Mouse (Mus musculus) T-cell, adult 2 months (primary cell): ENCODE data around the gene Slc35c2.

Experiments used
- DNase-seq: peaks from one replicate; pipeline ENCODE4 v3.0.0; 2022; ENCODE audit warnings: low spot score

Slc35c2 gene

GRCm38 (mm10) chr2:165312381-165312780 is 24.7 kb upstream of the Slc35c2 start:
- no peak for DNase-seq

GRCm38 (mm10) chr2:165311577-165311976 is 23.9 kb upstream of the Slc35c2 start:
- DNase-seq: no peak

GRCm38 (mm10) chr2:165310818-165311425 is 23.3 kb upstream of the Slc35c2 start:
- no peak for DNase-seq

GRCm38 (mm10) chr2:165307801-165308200 is 20.1 kb upstream of the Slc35c2 start:
- no peak for DNase-seq

- DNase-seq: no peak
Measured at GRCm38 (mm10) chr2:165305438-165305837, 17.8 kb upstream of the Slc35c2 start.

GRCm38 (mm10) chr2:165304819-165305218 is 17.1 kb upstream of the Slc35c2 start:
- DNase-seq: no peak

GRCm38 (mm10) chr2:165303354-165304012 is 15.8 kb upstream of the Slc35c2 start:
- no peak for DNase-seq

- no peak for DNase-seq
Measured at GRCm38 (mm10) chr2:165301409-165301808, 13.7 kb upstream of the Slc35c2 start.

- DNase-seq: no peak
Measured at GRCm38 (mm10) chr2:165300885-165301284, 13.2 kb upstream of the Slc35c2 start.

GRCm38 (mm10) chr2:165300424-165300823 is 12.8 kb upstream of the Slc35c2 start:
- DNase-seq: no peak

- DNase-seq: no peak
Measured at GRCm38 (mm10) chr2:165297429-165297828, 9.8 kb upstream of the Slc35c2 start.

- DNase-seq: no peak
Measured at GRCm38 (mm10) chr2:165296571-165296970, 8.9 kb upstream of the Slc35c2 start.

GRCm38 (mm10) chr2:165288315-165289031 is 804 bp upstream of the Slc35c2 start:
- DNase-seq: no peak

GRCm38 (mm10) chr2:165286361-165287201 is 1.1 kb downstream of the Slc35c2 start:
- DNase-seq: peak; percentile 28

- peak; percentile 46 for DNase-seq
Measured at GRCm38 (mm10) chr2:165285621-165286020, 2.0 kb downstream of the Slc35c2 start.

GRCm38 (mm10) chr2:165285034-165285433 is 2.6 kb downstream of the Slc35c2 start:
- DNase-seq: no peak

GRCm38 (mm10) chr2:165284377-165284776 is 3.3 kb downstream of the Slc35c2 start:
- no peak for DNase-seq

- no peak for DNase-seq
Measured at GRCm38 (mm10) chr2:165283644-165284043, 4.0 kb downstream of the Slc35c2 start.

- DNase-seq: no peak
Measured at GRCm38 (mm10) chr2:165281779-165282311, 5.8 kb downstream of the Slc35c2 start.

- no peak for DNase-seq
Measured at GRCm38 (mm10) chr2:165279351-165279750, 8.3 kb downstream of the Slc35c2 start.

GRCm38 (mm10) chr2:165277188-165277740 is 10.4 kb downstream of the Slc35c2 start:
- DNase-seq: no peak

GRCm38 (mm10) chr2:165275824-165276223 is 11.8 kb downstream of the Slc35c2 start:
- DNase-seq: peak; percentile 28
